Mouse (Mus musculus) kidney, embryonic 15.5 days (tissue): Measurements from ENCODE around the gene Ube4b. TPM values are rescaled to one million over a fixed set of nuclear protein-coding genes. Genes with fewer than 3 reads are reported as not detected.

Experiments used
- ATAC-seq: fragments of 200-750 bp; cut with Nextera tagmentation; replicated peaks from 2 replicates; pipeline ENCODE4 v1.8.0; 2017; ENCODE audit warnings: moderate TSS enrichment; ENCODE audit not compliant: low FRiP score
- H3K27ac ChIP-seq: fragments of 300-500 bp; sonication (generic); 2 replicates; pipeline ENCODE4 v1.5.1; 2015; ENCODE audit warnings: mild to moderate bottlenecking, inconsistent platforms
- H3K27me3 ChIP-seq: fragments of 300-500 bp; sonication (generic); 2 replicates; pipeline ENCODE4 v1.6.1; 2015; ENCODE audit warnings: inconsistent platforms
- H3K36me3 ChIP-seq: fragments of 300-500 bp; sonication (generic); 2 replicates; pipeline ENCODE4 v1.6.1; 2015; ENCODE audit warnings: inconsistent platforms
- H3K4me1 ChIP-seq: fragments of 300-500 bp; sonication (generic); 2 replicates; pipeline ENCODE4 v1.6.1; 2015; ENCODE audit warnings: inconsistent platforms
- H3K4me2 ChIP-seq: fragments of 300-500 bp; sonication (generic); 2 replicates; pipeline ENCODE4 v1.6.1; 2015; ENCODE audit warnings: moderate library complexity, mild to moderate bottlenecking, inconsistent platforms
- H3K4me3 ChIP-seq: fragments of 300-500 bp; sonication (generic); replicated peaks from 2 replicates; pipeline ENCODE4 v1.5.1; 2015; ENCODE audit warnings: mild to moderate bottlenecking, inconsistent platforms
- H3K9ac ChIP-seq: fragments of 300-500 bp; sonication (generic); 2 replicates; pipeline ENCODE4 v1.6.1; 2015; ENCODE audit warnings: mild to moderate bottlenecking, inconsistent platforms
- H3K9me3 ChIP-seq: fragments of 300-500 bp; sonication (generic); replicated peaks from 2 replicates; pipeline ENCODE4 v1.6.1; 2016; ENCODE audit warnings: inconsistent platforms
- WGBS: fragments of 180-500 bp; shearing (Covaris S2); methylation state at CpG from one replicate; pipeline ENCODE4 v1.1.7; 2015; ENCODE audit warnings: mixed read lengths; 5-methylcytosine and 5-hydroxymethylcytosine counted together
- polyA plus RNA-seq: library from polyadenylated mRNA; unstranded; fragments of >200 nt; fragmentation: Nextera tagmentation; extraction: Ambion mirVana; gene quantifications from 2 replicates; pipeline ENCODE4 v1.2.1, GENCODE M21; 2015

Ube4b gene
- polyA plus RNA-seq, 1 experiment from 2014 or later: 49.6 TPM

DNA sequence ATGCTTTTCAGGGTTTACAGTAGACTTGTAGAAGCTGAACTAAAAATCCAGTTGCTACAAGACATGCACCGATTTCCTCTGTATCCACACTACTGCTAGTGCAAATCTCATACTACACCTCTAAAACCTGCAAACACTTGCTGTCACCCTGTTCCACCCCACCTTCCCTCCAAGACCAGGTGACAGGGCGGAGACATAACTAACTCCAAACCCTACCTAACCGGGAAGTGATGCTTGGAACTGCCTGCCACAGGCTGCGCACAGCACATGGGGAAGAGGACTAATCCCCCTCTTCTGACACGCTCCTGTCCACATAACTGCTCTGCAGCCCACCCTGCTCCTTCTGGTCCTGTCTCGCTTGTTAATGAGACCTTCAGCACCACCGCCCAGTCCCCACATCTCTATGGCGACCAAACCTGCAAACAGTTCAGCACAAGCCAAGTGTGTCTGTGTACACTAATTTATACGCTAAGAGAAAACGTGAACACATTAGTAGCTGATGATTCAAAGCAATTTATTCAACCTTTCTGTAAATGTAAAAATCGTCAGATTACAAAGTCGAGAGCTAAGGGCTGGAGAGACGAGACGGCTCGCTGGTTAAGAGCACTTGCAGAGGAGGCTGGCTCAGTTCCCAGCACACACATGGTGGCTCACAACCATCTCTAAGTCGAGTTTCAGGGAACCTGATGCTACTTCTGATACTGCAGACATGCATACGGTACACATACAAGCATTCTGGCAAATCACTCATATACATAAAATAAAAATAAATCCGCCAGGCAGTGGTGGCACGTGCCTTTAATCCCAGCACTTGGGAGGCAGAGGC lies 21.7 kb downstream of the Ube4b start:
- no peak overlapping the region for H3K4me2 ChIP-seq
- H3K9me3 ChIP-seq: no peaks in the 10 kb centered on the region
- 0 out of 2 replicates have a peak overlapping the region, but pooled peaks have one; percentile 58 for H3K27ac ChIP-seq
- H3K4me3 ChIP-seq: no peak overlapping the region
- 62% methylated on average over 19 of the region's 19 CpGs for WGBS
- H3K27me3 ChIP-seq: no peaks in the 10 kb centered on the region
- peaks cover 56% of the 10 kb centered on the region for H3K4me1 ChIP-seq
- no peak for ATAC-seq
- H3K9ac ChIP-seq: no peak overlapping the region
- peaks cover 6% of the 10 kb centered on the region; the same call in 1 of the 2 replicates for H3K36me3 ChIP-seq

GRCm38 (mm10) chr4:149403037-149403436 lies 23.5 kb downstream of the Ube4b start:
- Histone ChIP-seq H3K9me3 (no peaks in the 10 kb centered on the region), H3K27me3 (no peaks in the 10 kb centered on the region), H3K4me1 (peaks cover 63% of the 10 kb centered on the region), H3K27ac (0 out of 2 replicates have a peak overlapping the region, but pooled peaks have one; percentile 27), H3K36me3 (peaks cover 11% of the 10 kb centered on the region), H3K4me3 (no peak overlapping the region), H3K9ac (no peak overlapping the region), H3K4me2 (0 out of 2 replicates have a peak overlapping the region, but pooled peaks have one; percentile 12)
- ATAC-seq: no peak
- 18% methylated on average over 6 of the region's 6 CpGs for WGBS

DNA sequence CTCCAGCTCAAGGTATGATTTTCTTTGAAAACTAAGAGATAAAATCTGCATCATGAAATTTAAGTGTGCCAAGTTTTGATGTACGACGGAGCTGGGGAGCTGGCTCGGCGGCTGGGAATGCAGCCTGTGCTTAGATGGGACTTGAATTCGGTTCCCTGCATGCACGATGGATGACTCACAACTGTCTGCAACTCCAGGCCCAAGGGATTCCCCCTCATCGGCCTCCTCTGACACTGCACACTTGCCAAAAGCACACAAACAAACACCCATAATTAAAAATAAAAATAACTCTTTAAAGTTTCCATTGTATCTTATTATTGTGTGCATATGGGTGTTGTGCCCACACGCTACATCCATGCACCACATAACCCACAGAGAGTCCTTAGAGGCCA lies 25.0 kb downstream of the Ube4b start:
- H3K9me3 ChIP-seq: no peaks in the 10 kb centered on the region
- 67% methylated on average over 8 of the region's 8 CpGs for WGBS
- no peak for ATAC-seq

GRCm38 (mm10) chr4:149400878-149401590 lies 25.5 kb downstream of the Ube4b start:
- Histone ChIP-seq H3K9me3 (no peaks in the 10 kb centered on the region), H3K4me1 (peaks cover 66% of the 10 kb centered on the region), H3K36me3 (peaks cover 25% of the 10 kb centered on the region), H3K4me3 (no peak overlapping the region), H3K27me3 (no peaks in the 10 kb centered on the region), H3K27ac (no peak overlapping the region), H3K9ac (no peak overlapping the region), H3K4me2 (no peak overlapping the region)
- ATAC-seq: no peak
- WGBS: 60% methylated on average over 12 of the region's 12 CpGs

More for the DNA sequence above, 25.0 kb downstream of the Ube4b start:
- H3K27ac ChIP-seq: no peak overlapping the region
- no peak overlapping the region for H3K4me2 ChIP-seq
- no peak overlapping the region for H3K9ac ChIP-seq
- peaks cover 25% of the 10 kb centered on the region for H3K36me3 ChIP-seq
- no peak overlapping the region for H3K4me3 ChIP-seq
- peaks cover 69% of the 10 kb centered on the region for H3K4me1 ChIP-seq
- no peaks in the 10 kb centered on the region for H3K27me3 ChIP-seq

- H3K4me1 ChIP-seq: peaks cover 56% of the 10 kb centered on the region
- ATAC-seq: no peak
- WGBS: 65% methylated on average over 4 of the region's 4 CpGs
- no peak overlapping the region for H3K9ac ChIP-seq
- H3K27me3 ChIP-seq: no peaks in the 10 kb centered on the region
- H3K27ac ChIP-seq: peak overlapping the region; percentile 20; the same call in 1 of the 2 replicates
- no peaks in the 10 kb centered on the region for H3K9me3 ChIP-seq
- H3K36me3 ChIP-seq: peaks cover 22% of the 10 kb centered on the region
- no peak overlapping the region for H3K4me2 ChIP-seq
- H3K4me3 ChIP-seq: no peak overlapping the region
Measured at GRCm38 (mm10) chr4:149399331-149399910, 27.1 kb downstream of the Ube4b start.

GRCm38 (mm10) chr4:149398181-149398735 lies 28.3 kb downstream of the Ube4b start:
- no peak for ATAC-seq

GRCm38 (mm10) chr4:149396433-149397306 lies 29.9 kb downstream of the Ube4b start:
- peak; percentile 52 for ATAC-seq
- Histone ChIP-seq H3K4me1 (peaks cover 44% of the 10 kb centered on the region), H3K4me3 (no peak overlapping the region), H3K36me3 (peaks cover 38% of the 10 kb centered on the region), H3K4me2 (no peak overlapping the region), H3K27ac (peak overlapping the region; percentile 61), H3K27me3 (no peaks in the 10 kb centered on the region), H3K9me3 (no peaks in the 10 kb centered on the region), H3K9ac (no peak overlapping the region)
- WGBS: 49% methylated on average over 20 of the region's 21 CpGs

More at GRCm38 (mm10) chr4:149398181-149398735, 28.3 kb downstream of the Ube4b start:
- H3K4me2 ChIP-seq: no peak overlapping the region
- no peaks in the 10 kb centered on the region for H3K9me3 ChIP-seq
- no peak overlapping the region for H3K4me3 ChIP-seq
- peaks cover 24% of the 10 kb centered on the region for H3K36me3 ChIP-seq
- no peak overlapping the region for H3K27ac ChIP-seq
- H3K9ac ChIP-seq: no peak overlapping the region
- H3K27me3 ChIP-seq: no peaks in the 10 kb centered on the region
- peaks cover 56% of the 10 kb centered on the region for H3K4me1 ChIP-seq
- 91% methylated on average over 9 of the region's 9 CpGs for WGBS

DNA sequence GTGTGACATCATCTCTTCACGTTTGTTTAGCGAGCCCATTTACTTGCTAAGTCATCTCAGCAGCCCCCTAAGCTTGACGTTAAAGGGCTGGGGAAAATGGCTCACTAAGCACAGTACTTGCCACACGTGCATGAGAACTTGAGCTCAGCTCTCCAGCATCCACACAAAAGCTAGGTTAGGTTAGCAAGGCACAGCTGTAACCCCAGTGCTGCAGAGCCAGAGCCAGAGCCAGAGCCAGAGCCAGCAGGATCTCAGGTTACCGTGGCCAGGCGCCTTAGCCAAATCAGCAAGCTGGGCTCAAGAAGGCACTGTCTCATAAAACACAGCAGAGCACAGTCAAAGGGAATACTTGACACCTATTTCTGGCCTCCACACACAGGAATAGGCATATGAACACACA lies 31.0 kb downstream of the Ube4b start:
- Histone ChIP-seq H3K36me3 (peaks cover 49% of the 10 kb centered on the region), H3K4me3 (no peak overlapping the region), H3K9ac (no peak overlapping the region), H3K4me2 (no peak overlapping the region), H3K9me3 (no peaks in the 10 kb centered on the region), H3K27ac (peak overlapping the region; percentile 54; the same call in 1 of the 2 replicates), H3K4me1 (peaks cover 33% of the 10 kb centered on the region), H3K27me3 (no peaks in the 10 kb centered on the region)
- WGBS: 51% methylated on average over 6 of the region's 6 CpGs
- ATAC-seq: peak; percentile 45

- Histone ChIP-seq H3K4me3 (no peak overlapping the region), H3K27ac (no peak overlapping the region), H3K9ac (no peak overlapping the region), H3K4me1 (peaks cover 29% of the 10 kb centered on the region), H3K36me3 (peaks cover 58% of the 10 kb centered on the region), H3K9me3 (no peaks in the 10 kb centered on the region), H3K4me2 (no peak overlapping the region), H3K27me3 (no peaks in the 10 kb centered on the region)
- ATAC-seq: no peak
- WGBS: 64% methylated on average over 4 of the region's 4 CpGs
Measured at GRCm38 (mm10) chr4:149394292-149394691, 32.3 kb downstream of the Ube4b start.

GRCm38 (mm10) chr4:149393311-149393995 lies 33.1 kb downstream of the Ube4b start:
- WGBS: 66% methylated on average over 12 of the region's 12 CpGs
- H3K4me1 ChIP-seq: peaks cover 27% of the 10 kb centered on the region
- H3K9me3 ChIP-seq: no peaks in the 10 kb centered on the region
- H3K27me3 ChIP-seq: no peaks in the 10 kb centered on the region
- no peak overlapping the region for H3K4me3 ChIP-seq
- H3K4me2 ChIP-seq: no peak overlapping the region
- peaks cover 58% of the 10 kb centered on the region for H3K36me3 ChIP-seq
- no peak overlapping the region for H3K9ac ChIP-seq
- no peak overlapping the region for H3K27ac ChIP-seq
- no peak for ATAC-seq
